Mouse (Mus musculus) olfactory bulb, adult 2 months (tissue): ENCODE results near the gene Hspb9.

Experiments used
- CTCF ChIP-seq: fragments of 200-500 bp; IDR thresholded peaks from 2 replicates; pipeline ENCODE4 v1.5.1; 2012; ENCODE audit warnings: low read depth, mild to moderate bottlenecking, low read length, moderate library complexity; ENCODE audit not compliant: insufficient read depth
- POLR2A ChIP-seq: fragments of 200-500 bp; IDR thresholded peaks from 2 replicates; pipeline ENCODE4 v1.6.1; 2012; ENCODE audit warnings: mild to moderate bottlenecking, low read depth, low read length, moderate library complexity; ENCODE audit not compliant: insufficient read depth

- no peak for TF ChIP-seq CTCF
- TF ChIP-seq POLR2A = no peak
These were observed 38.6 kb downstream of the Hspb9 start for GRCm38 (mm10) chr11:100752294-100752693.
